Mouse (Mus musculus) left cerebral cortex, postnatal 10 days (tissue): ENCODE results near the gene Ppp4r2. TPM values are rescaled to one million over a fixed set of nuclear protein-coding genes. Genes with fewer than 3 reads are reported as not detected.

Experiments used
- total RNA-seq, 2 experiments: library from RNA; stranded (reverse); gene quantifications; 2 replicates each; pipeline ENCODE4 v1.2.3; 2021

The Ppp4r2 gene
- total RNA-seq, 2 experiments from 2014 or later, result 60.3 to 72.8 TPM

Other genes starting within 250 kb of the Ppp4r2 start
- gene Shq1, start 162.5 kb upstream of the Ppp4r2 start, total RNA-seq, result 1 to 10 TPM; 6.0 to 8.0 TPM
- gene Gxylt2, start 128.9 kb upstream of the Ppp4r2 start, total RNA-seq, result 1 to 10 TPM; 1.5 to 2.4 TPM